Mouse (Mus musculus) embryo, embryonic 10.5 days (tissue): ENCODE measurements at regions not wholly inside any gene's neighbourhood (a gene's known extent, or its start where the extent isn't known, plus 50 kb on each side); places are given as distances from the start of the nearest gene placed in this dataset.

Experiments used
- DNase-seq: peaks from one replicate; pipeline ENCODE4 v3.0.0-alpha.2; 2015; ENCODE audit warnings: low spot score

DNA sequence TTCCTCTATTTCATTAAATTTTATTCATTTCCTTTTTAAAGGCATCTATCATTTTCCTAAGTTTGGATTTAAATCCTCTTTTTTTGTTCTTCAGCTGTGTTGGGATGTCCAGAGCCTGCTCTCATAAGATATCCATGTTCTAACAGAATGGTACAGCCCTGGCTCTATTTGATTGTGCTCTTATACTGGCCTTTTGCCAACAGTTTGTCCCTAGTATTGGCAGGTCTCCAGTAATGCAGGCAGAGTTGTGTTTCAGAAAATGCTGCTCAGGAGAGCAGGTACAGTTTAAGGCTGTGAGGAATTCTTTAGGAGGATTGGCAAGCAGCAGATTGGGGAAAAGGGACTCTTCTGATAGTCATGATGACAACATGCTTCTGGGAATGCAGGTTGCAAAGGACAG, 797.1 kb upstream of the Slit2 start:
- no peak for DNase-seq

DNA sequence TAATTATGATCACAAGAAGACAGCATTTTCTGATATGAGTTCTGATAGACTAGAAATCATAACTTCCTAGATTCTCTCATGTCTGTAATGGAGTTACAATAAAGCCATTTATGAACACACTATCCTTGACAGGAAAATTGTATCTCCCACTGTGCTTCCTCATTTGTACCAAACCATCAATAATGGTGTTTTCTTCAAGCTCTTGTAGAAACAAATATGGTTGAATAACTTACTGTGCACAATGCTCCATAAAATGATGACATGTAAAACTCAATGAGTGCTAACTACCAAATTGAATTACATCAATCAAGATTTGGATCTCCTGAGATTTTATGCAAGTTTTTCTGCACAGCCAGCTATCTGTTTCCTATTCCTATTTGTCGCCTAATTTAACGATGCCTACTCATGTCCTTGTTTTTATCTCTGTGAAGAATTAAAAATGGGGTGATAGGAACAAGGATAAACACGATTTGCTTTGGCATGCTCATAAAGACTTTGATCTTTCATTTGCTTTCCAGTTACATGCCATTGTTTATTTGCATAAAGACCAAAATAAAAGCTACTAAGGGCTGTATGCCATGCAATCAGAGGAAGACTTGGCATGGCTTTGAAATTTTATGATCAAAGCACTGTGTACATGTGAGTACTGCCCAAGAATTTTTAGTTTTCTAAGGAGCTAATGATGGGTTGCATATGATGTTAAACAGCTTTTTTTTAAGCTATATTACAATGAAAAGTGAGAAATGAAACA, 780.6 kb upstream of the Slit2 start:
- no peak for DNase-seq

DNA sequence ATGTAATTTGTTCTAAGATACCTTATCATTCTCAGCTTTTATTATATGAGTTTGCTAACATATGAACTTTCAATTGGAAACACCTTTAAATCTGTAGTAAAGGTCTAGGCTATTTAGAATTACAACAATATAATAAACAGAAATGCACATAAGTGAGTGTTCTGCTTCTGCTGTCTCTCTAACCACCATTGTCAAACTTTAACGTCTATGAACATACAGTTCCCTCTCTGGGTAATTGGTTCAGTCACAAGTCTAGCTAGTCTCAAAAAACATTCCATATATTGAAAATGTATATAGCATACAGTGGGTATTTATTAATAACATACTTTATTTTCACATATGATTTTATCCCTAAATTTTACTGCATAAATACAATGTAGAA, 780.0 kb upstream of the Slit2 start:
- no peak for DNase-seq

DNA sequence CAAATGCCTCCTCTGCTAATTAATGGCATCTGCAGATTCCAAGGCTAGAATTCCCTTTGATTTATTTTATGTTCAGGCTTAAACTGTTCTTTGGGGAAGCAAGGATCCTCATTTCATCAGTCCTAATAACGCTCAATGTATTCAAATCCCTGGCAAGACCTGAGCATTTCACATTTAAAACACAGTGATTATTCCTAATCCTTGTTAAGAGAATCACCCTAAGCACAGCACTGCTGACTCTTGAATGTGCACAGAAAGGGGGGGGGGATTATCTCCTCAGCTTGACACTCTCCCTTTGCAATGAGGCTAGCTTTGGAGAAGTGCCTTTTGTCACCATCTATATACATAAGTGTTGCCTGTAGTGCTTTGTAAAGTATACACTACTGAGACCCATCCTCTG, 772.4 kb upstream of the Slit2 start:
- DNase-seq = no peak

DNA sequence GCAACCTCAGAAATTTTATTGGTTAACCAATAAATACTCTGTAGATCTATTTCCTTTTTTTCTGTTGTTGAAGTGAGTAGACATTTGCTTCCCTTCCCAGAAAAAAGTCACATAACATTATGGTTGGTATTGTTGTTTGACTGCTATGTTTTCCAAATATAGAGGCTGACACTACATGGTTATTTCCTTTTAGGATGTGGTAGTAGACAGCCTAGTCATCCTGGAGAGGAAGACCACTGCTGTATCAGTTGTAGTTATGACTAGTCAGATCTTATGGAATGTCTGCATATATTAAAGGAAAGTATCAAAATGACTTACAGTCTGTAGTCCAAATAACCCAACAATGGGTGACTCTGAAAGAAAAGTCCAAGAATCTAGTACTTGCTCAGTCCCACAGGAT, 767.5 kb upstream of the Slit2 start:
- no peak for DNase-seq

DNA sequence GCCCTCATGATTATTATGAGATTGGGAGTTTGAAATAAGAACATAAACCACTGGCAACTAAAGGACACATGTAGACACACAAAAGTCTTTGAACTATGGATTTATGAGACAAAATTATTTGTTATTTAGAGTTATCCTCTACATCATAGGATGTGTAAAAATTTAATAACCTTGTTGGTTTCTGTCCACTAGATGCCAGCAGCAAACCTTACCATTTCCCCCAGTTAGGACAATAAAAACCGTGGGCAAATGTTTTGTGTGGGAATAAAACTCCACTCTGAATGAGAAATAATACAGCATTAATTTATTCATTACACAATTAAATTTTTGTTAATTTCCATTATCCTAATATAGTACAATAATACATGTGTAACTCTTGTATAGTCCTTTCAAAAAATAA, 757.7 kb upstream of the Slit2 start:
- no peak for DNase-seq

DNA sequence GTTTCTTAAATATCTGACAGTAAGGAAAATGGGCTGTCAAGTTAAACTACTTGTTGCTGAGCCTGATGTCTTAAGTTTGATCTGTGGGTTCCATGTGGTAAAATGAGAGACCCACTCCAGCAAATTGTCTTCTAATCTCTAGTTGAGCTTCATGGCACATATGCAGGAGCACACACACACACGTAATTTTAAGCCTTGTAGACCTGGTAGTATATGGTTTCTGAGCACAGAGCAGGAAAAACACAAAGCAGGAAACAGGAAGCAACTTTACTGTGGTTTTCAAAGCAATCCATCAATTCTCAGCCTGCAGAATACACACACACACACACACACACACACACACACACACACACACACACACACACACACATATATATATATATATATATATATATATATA, 746.8 kb upstream of the Slit2 start:
- no peak for DNase-seq

DNA sequence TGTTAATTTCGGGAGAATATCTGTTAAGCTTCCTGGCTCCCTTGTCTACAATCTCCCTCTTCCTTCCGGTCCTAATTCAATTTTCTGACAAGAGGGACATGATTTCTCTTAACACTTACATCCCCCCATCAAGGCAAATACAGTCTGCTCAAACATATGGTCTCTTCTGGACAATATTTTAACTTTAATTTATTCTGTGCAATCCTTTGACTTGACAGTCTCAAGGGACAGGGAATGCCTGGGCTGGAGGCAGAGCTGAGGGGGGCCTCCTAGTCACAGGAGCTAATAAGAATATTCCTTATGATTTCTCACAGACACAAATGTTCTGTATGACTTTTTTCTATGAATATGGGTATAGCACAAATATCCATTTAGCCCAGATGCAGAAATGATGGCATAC, 742.9 kb upstream of the Slit2 start:
- DNase-seq = no peak

DNA sequence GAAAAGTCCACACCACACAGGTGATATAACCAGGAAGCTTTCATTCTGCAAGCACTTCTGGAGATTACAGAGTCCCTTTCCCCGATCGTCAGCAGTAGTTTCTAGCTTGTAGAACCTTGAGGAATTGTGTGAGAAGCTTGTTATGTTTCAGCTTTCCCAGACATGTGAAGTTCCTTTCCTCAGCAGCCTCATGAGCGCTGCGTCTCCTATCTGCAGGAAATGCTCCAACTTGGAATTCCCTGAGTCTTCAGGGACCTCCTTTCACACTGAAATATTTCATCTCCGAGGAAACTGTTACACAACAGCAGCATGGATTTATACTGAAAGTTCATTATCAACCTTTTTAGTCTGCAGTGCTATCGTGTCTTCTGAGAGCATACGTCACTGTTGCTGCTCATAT, 742.4 kb upstream of the Slit2 start:
- DNase-seq = no peak

DNA sequence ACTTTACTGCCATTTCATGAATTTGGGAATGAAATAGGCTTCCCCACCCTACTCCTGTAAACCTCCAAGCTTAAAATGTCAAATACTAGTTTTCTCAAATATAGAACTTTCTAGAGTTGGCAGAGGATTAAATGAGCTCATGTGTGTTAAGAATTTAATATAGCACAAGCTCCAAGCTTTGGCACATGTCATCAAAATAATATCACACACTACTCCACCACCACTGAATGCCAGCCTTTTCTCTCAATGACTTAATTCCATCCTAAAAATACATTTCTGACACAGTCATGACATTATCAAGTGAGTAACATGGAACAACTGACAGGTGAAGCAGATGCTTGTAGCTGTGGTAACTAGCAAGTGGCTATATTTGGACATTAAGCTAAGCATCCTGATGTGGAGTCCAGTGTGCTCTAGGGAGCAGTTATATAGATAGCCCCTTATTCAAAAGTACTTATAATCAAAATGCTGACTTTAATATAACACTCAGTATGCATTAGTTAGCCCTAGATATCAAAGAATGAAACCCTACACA, 728.0 kb upstream of the Slit2 start:
- no peak for DNase-seq

DNA sequence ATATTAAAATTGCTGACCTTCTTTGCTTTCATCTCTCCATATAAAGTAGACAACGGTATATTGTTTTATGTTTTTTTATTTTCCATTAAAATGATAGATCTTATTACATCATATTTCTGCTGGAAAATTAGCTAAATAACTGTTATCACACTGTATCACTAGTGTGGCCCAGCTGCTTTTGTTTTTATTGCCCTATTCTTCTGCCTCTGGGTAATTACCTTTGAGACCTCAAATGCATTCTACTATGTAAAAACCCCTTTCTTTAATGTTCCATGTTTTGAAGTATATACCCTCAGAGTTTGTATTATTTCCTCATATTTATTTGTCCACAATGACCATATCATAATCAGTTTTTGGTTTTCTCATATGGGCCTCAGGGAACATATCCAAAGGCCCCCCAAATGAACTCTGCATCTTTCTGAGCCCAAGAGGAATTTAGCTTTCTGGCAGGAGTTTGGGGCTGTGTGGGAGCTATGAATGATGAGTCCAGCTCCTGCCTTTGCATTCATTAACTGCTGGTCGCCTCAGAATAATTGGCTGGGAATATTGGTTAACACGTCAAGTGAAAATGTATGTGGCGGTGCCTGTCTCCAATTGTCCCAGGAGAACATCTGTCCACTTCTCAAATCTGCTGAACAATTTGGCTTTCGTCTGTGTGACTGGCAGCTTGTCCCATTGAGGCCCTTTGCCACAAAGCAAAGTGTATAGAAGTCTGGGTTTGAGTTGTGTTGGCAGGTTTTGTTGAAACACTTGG, 721.1 kb upstream of the Slit2 start:
- peak; percentile 18 for DNase-seq

DNA sequence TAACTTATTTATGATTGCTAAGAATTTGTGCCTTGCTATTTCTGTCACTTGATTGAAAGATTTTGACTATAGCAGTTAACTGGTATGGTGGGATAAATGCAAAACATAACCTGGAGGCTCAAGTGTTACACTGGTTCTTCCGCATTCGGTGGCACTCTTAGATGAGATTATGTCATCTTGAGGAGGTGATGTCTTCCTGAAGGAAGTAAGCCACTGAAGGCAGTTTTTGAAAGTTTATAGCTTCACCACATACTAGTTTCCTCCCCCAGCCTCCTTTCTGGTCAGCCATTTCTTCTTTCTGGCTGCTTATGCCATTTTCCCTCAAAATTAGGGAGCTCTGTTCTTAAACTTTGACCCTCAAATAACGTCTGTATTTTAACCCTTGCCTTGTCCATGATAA, 710.3 kb upstream of the Slit2 start:
- no peak for DNase-seq

DNA sequence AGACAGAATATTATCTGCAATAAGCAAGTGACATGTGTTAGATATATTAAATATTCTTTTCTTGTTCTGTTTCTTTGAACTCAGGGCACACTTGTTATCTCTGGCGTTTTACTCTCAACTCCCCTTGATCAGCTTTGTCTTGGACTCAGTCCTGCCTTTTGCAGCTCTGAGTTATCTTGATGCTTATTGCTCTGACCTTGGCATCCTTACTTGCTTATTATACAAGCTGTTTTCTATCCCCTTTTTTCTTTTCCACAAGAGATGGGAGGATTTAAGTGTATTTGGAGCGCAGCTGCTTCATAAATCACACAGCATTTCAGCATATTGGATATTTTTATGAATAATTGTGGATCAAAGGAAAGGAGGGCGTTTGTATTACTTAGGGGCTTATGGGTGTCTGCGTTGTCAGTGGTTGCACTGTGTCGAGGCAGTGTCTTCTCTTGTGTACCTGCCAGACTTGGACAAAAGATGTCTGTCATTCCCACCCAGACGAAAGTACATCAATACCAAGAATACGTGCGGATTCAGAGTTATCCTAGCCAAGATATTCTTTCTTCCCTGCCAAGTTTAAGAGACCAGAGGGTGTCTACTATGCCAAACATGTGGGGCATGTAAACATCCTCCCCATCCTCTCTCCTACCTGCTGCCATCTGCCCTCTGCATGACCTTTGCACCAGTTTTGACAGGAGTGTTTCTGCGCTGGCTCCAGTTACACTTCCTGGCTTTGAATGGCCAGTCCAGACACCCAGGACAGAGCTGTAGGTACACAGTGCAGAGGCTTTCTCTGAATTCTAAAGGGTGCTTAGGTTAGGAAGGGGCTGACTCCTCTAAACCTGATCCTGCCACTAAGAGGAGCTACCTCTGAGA, 709.3 kb upstream of the Slit2 start:
- DNase-seq = peak; percentile 49

DNA sequence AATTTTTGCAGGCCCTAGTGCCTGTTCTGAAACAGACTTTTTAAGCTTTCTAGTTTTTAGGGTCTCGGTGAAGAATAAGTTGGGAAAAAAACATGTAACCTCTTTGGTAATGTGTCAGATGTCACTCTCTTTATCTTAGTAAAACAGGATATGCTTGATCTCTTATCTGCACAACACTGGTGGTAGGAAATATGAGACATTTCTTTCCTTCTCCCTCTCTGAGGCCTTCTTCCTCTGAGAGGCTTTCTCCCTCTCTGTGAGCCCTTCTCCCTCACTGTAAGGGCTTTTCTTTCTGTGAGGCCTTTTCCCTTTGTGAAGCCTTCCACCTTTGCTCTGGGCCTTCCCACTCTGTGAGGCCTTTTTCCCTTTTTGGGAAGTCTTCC, 708.7 kb upstream of the Slit2 start:
- DNase-seq = peak; percentile 27

DNA sequence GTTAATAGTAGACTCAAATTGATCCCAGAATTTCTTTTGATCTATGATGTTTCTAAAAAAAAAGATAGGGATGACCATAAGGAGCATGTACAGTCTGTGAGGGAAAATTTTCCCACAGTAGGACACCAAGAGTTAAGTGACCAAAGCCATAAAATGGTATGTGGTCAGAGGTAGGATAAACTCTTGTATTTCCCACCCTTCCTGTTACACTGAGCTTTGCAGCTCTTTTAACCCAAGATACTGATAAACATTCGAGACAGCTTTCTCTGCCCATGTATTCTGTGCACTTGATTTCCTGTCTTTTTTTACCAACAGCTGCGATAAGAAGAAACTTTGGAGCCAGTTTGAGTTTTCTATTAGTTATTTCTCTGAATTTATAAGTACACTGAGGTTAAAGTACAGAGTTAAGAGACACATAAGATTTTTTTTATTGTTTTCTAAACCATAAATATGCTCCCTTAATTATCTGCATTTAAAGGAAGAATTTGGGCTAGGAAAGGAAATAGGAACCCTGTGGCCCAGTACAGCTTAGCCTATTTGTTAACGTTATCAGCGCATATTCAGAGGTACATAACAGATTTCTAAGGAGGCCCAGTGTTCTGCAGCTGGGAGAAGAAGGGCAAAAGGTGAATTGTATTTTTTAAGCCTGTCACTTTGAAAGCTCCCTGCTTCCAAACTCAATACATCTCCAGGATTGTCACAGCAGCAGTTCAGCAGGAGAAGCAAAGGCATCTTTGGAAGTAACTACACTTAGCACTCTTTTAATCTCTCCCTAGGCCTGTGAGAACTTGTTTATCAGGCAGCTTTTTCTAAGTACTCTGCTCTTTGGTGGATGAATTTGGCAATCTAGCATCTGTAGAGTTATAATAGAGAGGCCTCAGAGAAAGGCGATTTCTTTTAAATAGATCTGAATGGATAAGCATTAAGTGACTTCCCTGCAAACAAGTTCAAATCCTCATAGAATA, 706.4 kb upstream of the Slit2 start:
- DNase-seq = peak; percentile 46

DNA sequence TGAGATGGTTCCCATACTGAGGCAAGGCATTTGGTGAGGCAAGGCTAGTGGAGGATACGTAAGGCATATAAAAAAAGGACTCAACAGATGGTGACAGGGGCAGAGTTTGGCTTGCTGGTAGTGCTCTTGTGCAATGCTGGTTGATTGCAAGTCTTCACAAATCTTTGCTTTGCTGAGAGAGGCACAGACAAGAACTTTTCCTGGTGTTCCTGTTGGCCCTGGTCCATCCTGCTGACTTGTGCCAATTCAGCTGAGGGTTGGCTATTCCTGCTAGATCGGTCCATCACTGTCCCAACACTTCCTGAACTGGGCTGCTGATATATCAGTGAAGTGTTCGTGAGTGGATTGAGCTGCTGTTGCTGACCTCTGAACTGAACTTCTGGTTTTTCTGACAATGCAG, 703.3 kb upstream of the Slit2 start:
- no peak for DNase-seq

DNA sequence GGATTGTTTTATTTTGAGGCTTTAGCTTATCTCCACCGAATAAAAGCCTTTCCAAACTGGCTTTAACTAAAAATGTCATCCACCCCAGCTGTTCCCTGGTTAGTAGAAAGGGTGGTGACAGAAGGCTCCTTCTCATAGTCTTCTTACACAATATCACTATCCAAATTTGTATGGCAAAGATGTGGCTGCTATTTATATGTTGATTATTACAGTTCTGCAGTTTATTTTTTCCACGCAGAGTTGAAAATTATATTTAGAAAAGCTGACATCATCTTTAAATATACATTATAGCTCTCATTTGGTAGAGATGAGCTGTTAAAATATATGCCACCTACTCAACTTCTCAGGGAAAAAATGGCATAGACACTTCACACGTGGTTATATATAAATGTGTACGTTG, 683.3 kb upstream of the Slit2 start:
- DNase-seq = no peak

DNA sequence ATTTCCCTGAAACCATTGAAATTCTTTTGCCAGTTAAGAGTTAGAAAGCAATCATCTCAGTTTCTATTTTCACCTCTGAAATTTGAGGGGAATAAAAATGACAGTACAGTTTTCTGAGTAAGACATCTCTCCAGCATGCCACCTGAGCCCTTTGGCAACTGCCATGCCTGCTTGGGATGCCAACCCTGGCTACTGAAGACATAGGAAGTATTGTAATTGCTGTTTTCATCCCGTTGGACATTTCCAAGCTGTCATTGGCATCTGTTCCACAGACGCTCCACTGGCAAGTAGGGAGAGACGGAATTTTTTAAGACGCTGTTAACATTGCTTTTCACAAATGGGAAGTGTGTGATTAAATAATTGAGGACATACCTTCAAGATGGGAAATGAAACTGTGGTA, 665.4 kb upstream of the Slit2 start:
- no peak for DNase-seq

DNA sequence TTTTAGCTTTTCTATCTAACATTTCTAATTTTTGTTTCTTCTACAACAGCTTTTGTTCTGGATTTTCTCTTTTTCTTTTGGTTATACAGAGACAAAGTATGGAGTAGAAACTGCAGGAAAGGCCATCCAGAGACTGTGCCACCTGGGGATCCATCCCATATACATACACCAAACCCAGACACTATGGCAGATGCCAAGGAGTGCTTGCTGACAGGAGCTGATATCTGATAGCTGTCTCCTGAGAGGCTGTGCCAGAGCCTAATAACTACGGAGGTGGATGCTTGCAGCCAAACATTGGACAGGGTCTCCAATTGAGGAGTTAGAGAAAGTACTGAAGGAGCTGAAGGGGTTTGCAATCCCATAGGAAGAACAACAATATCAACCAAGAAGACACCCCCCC, 664.8 kb upstream of the Slit2 start:
- DNase-seq = no peak

DNA sequence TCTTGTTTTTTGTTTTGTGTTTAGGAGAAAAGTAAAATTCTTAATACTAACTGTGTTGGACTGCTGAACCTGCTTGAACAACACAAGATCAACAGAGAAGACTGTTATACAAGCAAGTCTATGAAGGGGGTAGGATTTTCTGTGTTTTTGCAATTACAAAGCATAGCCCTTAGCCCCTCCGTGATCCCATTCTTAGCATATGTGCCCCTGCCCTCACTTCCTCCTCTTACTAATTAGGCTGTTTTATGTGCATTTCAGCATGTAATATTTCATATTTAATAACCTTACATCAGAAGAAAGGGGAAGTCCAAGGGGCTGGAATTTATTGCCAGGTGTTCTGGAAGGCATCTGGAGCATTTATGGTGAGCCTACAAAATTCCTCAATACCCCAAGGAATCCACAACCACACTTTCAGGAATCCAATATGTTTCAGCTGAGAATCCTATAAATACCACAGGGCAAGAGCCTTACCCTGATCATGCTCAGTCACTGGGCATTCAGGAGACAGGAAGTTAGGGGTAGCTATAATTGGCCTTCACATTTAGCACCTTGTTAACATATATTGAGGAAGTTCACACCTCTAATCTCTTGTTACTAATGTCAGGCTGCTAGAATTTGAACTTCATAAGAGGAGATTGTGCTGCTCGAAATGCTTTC, 660.3 kb upstream of the Slit2 start:
- DNase-seq = peak; percentile 20

DNA sequence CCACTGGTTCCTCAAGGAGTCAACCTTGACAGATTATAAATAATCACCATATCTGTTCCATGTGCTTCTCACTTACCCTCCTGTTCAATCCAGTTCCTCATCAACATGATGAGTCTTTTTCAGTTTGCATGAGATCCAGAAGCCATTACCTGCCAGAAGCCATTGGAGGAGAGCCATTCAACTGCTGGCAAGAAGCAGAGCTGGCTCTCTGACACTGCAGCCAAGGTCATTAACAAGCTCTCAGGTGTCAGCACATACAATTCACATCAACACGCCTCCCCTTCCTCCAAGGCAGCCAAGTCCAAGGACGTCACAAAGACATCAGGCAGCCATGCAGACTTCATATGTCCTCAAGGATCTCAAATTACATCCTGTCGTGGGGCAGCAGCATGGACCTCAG, 648.6 kb upstream of the Slit2 start:
- no peak for DNase-seq
